Mouse (Mus musculus): ENCODE data around the gene Cdx2.
A peak's percentile ranks its signal among the peaks of the same experiment; 100 is the strongest.

Cdx2 gene

DNA sequence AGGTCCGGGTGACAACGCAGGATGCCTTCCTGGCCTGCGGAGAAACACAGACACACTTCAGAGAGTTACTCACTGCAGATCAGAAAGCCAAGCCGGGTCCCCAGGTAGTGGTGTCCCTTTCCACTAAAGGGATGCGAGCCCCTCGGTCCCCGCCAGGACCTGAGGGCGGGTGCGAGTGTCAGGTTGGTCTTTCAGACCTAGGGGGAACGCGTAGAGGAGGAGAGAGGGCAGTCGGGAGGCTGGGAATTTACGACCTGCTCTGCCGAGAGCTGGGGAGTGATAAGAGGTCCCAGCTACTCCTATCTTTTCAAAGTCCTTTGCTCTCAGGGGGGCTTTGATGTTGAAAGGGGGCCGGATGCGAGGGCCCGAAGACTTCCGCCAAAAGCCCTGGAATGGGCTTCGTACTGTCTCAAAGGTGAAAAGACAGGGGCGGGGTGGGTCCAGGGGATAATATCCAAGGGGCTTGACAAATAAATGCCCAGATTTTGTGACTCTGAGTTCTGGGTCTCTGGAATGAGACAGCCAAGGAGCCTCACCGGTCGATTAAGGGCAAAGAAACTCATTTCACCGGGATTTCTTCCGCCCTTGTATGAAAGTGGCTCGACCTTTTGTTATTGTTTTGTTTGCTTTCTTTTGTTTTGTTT, 8.5 kb upstream of the Cdx2 start:
- no peak for DNase-seq (ENCODE audit: low spot score in 2 of 2)

DNA sequence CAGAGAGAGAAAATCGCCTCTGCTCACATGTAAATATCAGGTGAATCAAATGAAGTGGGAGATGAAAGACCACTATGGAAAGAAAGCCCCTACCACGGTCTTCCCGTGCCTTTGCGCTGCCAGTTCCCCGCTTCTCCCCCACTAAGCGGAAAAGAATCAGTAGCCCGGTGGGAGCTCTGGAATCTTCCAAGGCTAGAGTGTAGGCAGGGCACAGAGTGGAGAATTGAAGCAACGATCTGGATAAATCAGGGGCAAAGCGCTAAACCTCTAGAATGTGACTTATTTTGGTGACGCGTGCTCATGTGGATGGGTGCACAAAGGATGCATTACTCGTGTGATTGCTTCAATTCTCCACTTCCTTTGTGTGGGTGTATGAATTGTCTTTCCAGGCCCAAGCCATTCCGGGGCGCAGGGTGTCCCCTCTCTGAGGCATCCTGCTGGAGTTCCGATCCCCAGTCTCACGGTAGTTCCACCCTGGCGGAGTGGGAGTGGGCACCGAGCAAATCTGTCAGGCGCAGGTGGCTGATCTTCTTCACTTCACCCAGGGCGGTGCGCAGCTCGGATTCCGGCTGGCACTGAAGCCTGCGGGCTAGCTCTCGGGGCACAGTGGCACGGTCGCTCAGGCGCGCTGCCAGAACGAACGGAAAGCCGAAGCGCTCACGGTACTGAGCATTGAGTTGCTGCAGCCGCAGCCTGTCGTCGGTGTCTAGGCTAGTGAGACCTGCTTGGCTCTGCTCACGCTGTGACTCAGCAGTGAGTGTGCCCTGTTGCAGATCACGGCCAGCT, 7.8 kb upstream of the Cdx2 start:
- DNase-seq (ENCODE audit: low spot score in 2 of 2): no peak

DNA sequence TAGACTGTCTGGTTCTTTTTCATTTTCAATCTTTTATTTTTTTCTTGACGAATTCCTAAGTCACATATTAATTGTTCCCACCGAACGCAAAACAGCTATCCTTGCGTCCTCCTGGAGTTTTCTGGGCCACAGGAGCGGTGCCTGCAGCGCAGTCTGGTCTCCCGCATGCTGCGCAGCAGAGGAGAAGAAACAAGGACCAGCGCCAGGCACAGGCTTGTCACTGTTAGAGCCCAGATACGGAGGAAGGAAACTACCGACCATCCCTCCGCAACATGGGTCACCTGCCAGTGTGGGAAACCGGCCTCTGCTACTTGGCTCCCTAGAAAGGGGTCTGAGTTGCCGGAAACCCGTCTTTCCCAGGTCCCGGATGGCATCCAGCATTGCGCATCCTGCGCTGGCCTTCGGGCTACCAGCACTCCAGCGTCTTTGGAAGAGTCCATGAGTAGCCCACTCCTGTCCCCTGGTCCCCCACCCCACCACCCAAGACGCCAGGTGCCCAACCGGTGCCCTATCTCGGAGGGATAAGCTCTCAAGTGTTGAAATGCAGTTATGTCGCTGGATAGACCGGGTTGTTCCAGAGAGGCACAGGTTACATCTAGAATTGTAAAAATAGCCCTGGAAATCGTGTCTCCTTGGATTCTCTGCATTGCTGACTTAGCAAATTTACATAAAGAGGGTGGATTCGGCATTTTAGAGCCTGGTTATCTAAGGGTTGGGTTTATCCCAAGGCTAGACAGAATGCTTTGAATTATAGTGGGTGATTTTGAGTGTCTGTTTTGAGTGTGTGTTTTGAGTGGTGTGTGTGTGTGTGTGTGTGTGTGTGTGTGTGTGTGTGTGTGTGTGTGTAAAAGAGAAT, 6.0 kb upstream of the Cdx2 start:
- no peak for DNase-seq (ENCODE audit: low spot score in 2 of 2)

- no peak for DNase-seq (ENCODE audit: low spot score in 2 of 2)
Measured at GRCm38 (mm10) chr5:147309786-147310185, 2.7 kb upstream of the Cdx2 start.

- no peak for DNase-seq (ENCODE audit: low spot score in 2 of 2)
Measured at GRCm38 (mm10) chr5:147308451-147308850, 1.4 kb upstream of the Cdx2 start.

DNA sequence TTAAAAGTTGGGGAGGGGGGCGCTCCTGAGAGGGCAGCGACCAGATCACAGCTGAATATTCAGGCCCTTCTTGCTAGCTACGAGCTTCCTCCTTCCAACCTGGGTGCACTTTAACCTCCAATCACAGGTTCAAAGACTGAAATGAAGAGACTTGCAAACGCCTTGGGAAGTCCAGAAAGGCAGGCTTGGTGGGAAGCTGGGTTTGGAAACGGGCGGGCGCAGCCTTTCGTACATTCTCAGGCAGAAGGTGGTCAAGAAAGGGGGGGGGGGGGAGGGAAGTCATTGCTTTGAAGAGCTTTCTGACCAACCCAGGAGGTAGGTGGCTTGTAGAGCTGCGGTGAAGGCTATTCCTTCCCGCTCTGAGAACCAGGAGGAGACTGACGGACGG, 322 bp upstream of the Cdx2 start:
- no peak for DNase-seq (ENCODE audit: low spot score in 2 of 2)

DNA sequence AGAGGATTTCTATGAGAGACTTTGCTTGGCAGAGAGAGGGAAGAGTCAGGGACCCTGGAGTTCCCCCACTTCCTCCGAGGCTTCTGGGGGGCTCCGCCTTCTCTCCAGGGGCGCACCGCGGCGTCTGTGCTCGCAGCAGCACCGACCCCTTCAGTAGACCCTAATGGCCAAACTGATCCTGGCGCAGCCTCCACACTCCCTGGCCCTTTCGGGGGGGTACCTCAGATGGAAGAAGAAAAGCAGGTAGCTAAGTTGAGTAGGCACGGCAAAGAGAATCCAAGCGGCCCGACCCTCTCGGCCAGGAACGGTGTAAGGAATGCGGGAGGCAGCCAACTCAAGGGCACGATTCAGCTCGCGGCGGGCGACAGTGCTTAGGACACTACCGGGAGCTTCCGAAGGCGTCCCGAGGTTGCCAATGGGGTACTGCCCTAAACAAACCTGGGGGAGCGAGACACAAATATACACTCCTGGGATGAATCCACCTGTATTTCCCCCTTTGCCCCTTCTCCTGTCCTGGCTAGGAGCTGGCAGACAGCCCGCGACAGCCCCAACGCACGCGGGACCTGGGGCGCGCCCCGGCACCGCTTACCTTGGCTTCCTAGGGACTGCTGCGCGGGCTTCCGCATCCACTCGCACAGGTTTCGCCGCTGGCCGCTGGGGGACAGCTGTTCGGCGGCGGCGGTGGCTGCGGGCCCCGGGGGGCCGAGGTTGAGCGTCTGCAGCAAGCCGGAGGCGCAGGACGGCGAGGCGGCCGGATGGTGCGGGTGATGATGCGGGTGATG, 1.0 kb downstream of the Cdx2 start:
- no peak for DNase-seq (ENCODE audit: low spot score in 2 of 2)

GRCm38 (mm10) chr5:147305166-147305565, 1.9 kb downstream of the Cdx2 start:
- DNase-seq (ENCODE audit: low spot score in 2 of 2): no peak

DNA sequence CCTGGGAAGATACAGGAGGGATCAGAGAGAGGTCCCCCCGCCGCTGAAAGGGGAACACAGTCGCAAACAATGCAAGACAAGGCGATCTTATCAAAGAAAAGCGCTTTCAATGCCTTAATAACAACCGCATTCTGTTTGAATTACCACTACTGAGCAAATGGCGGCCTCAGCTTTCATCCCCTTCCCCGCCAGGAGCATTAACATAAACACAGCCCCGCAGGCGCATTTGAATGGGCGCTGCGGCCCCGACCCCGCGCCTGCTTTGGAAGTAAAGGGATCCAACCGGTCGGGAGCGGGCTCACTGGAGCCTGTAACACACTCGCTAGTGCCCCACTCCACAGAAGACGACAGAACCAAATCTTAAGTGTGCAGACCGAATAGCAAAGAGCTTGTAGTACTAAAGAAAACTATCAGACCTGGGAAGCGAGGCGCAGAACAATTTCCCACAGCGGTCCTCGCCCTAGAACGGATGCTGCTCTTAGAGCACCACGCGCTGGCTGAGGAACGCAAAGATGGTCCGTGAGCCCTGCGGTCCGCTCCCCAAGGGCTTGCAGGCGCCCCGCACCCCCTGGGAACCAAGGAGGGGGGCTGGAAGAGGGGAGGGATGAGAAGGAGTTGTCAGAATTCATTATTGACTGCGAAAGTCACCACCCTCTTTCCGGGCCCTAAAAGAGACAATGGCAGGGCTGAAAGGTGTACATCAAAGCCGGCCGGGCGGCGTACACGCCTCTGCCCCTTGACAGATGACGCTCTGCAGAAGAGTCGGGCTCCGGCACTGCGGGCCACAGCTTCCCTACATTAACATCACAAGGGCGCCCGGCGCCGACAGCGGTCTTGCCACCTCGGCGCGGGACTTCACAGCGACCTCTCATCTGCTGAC, 2.6 kb downstream of the Cdx2 start:
- DNase-seq (ENCODE audit: low spot score in 2 of 2): no peak

DNA sequence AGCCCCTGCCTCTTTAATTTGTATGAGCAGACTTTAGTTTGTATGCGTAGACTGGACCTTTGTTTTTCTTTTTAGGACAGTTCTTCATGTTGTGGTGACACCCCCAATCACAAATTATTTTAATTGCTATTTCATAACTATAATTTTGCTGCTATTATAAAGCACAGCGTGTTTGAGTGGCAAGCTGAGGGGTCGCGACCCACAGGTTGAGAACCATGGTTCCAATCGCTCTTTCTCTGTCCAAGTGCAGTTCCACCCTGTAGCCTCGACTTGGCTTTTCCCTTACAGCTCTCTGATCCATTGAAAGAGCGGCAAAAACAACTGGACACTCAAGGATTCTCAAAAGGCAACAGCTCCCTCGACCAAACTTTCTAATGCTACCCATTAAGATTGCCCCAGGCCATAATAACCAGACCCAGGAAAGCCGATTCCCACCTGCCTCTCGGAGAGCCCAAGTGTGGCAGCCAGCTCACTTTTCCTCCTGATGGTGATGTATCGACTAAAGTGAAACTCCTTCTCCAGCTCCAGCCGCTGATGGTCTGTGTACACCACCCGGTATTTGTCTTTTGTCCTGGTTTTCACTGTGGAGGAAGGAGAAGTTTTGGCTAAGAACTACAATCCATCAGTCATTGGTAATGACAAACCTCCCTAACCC, 4.2 kb downstream of the Cdx2 start:
- no peak for DNase-seq (ENCODE audit: low spot score in 2 of 2)

DNA sequence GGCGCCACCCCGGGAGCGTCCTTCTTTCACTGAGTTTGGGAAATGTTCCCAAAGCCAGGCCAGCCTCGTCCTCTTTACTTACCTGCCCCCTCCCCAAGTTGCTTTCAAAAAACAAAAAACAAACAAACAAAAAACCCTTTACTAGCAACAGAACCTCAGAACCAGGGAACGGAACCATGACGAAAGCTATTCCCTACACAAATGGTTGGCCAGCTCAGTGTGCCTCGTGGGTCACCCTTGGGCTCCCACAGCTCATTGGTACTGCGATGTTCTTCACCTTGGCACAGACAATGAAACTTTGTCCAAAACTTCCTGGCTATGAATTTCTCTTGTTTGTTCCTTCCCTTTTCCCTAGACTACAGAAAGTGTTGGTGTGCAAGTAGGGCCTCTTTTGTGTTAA, 4.9 kb downstream of the Cdx2 start:
- DNase-seq (ENCODE audit: low spot score in 2 of 2): no peak

- no peak for DNase-seq (ENCODE audit: low spot score in 2 of 2)
Measured at GRCm38 (mm10) chr5:147301781-147302070, 5.3 kb downstream of the Cdx2 start.

DNA sequence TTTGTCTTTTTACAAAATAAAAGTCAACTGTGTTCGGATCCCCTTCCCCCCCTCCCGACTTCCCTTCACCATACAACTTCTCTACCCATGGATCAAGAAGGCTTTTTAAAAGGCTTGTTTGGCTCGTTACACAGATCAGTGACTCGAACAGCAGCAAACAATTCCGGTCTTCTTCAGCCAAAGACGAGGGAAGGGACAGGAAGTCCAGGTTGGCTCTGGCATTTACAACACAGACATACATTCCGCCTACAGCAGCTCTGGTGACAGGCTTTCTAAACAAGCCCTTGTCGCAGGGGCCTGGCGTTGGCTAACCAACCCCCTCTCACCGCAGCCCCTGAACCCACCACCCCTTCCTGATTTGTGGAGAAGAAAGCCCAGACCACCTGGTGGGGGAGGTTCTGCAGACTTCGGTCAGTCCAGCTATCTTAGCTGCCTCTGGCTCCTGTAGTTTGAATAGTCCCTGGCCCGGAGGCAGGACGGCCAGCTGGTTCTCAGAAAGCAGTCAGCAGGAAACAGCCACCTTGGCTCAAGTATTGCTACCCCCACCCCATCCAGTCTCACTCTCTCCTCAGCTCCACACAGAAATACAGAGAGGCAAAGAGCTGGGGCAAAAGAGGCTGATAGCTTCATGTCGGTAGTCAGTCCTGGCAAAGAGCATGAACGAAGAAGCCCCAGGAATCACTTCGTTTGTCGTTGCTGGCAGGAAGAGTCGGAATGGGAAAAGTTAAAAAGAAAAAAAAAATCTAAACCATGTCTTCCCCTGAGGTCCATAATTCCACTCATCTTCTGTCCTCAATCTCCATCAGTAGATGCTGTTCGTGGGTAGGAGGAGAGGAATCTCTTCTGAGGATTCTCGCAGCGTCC, 5.9 kb downstream of the Cdx2 start:
- DNase-seq (ENCODE audit: low spot score in 2 of 2): no peak

GRCm38 (mm10) chr5:147300001-147300363, 7.1 kb downstream of the Cdx2 start:
- no peak for DNase-seq (ENCODE audit: low spot score in 2 of 2)

- DNase-seq (ENCODE audit: low spot score in 2 of 2): no peak
Measured at GRCm38 (mm10) chr5:147299255-147300000, 7.6 kb downstream of the Cdx2 start.

DNA sequence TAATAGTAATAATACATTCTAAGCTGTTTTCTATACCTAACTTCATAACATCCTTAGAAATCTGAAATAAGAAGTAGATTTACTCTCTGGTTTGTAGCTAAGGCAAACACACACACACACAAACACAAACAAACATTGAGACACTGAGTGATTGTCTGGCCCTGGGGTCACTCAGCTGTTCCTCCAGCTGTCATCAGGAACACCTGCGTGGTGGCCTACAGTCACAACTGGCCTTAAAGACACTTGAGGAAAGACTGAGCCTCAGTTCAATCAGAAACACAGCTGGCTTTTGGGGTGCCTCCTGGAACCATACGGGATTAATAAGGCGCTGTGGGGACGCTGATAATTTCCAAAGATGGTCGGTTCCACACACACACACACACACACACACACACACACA, 9.8 kb downstream of the Cdx2 start:
- DNase-seq (ENCODE audit: low spot score in 2 of 2): no peak

- DNase-seq (ENCODE audit: low spot score in 2 of 2): no peak
Measured at GRCm38 (mm10) chr5:147294121-147294520, 12.9 kb downstream of the Cdx2 start.

DNA sequence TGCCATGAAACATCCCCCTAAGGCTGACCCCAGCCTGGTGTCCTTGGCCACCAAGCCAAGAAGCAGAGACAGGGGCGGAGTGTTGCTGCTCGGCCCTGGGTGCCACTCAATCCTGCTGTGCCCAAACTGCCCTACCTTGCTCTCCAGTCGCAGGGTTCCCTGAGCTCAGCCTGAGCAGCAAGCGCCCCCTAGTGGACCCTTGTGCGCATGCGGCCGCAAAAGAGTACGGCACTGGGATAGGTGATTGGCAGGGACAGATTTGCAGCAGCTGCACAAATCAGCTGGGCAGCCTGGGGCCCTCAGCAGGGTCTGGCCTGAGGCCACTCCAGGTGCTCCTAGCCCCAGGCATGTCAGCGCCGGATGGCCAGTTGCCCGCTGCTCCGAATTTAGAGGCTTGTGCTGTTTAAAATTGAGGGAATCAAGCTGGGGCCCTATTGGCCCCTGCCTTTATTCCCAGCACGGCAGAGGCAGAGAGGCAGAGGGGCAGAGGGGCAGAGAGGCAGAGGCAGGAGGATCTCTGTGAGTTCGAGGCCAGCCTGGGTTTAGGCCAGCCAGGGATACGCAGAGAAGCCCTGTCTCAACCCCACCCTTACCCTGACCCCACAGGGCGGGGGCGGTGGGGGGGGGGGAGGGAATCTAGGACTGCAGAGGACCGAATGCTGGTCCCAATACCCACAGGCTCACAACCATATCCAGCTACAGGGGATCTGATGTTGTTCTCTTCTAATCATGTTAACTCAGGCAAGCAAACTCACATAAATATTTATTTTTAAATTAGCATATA, 13.8 kb downstream of the Cdx2 start:
- DNase-seq (ENCODE audit: low spot score in 2 of 2): peak; percentile 16 to 46

All from natural killer cell, adult 2 months (primary cell).